Mouse (Mus musculus) G1E (cell line): Measurements from ENCODE around the gene Fgfr2.

Experiments used
- CTCF ChIP-seq: IDR thresholded peaks from 2 replicates; pipeline ENCODE4 v1.5.1; 2012; ENCODE audit warnings: low read depth, low read length, inconsistent platforms, mixed read lengths
- GATA1 ChIP-seq: IDR thresholded peaks from 2 replicates; pipeline ENCODE4 v1.6.1; 2012; ENCODE audit warnings: borderline replicate concordance, low read length, inconsistent platforms, mixed read lengths
- POLR2AphosphoS5 ChIP-seq: IDR thresholded peaks from 2 replicates; pipeline ENCODE4 v1.6.1; 2012; ENCODE audit warnings: low read depth, low read length, inconsistent platforms; ENCODE audit not compliant: insufficient replicate concordance
- TAL1 ChIP-seq: conservative IDR thresholded peaks from 2 replicates; pipeline ENCODE4 v1.6.1; 2012; ENCODE audit warnings: low read depth, low read length, inconsistent platforms, mixed read lengths

GRCm38 (mm10) chr7:133073147-133073651 lies 50.0 kb downstream of the Fgfr2 start:
- TF ChIP-seq CTCF (no peak), TAL1 (no peak), GATA1 (no peak), POLR2AphosphoS5 (no peak)
